Comparison of ENCODE assay signal across 21 mouse cellular contexts in genomic region chr14:31482417-31482816, GRCm38 (mm10).
"Had no signal": no experiment of that assay in that cellular context is flagged by ENCODE, and none has a peak within 500 bp of the region (broad histone marks: within the 10 kb centered on the region; RNA-seq: fewer than 3 reads in every experiment).

No protein-coding gene starts in this region.

- H3K9ac ChIP-seq: limb, embryonic 12.5 days; limb, embryonic 15.5 days; liver, embryonic 13.5 days; midbrain, embryonic 13.5 days had no signal

- H3K4me1 ChIP-seq: limb, embryonic 12.5 days; limb, embryonic 15.5 days; liver, embryonic 13.5 days; midbrain, embryonic 10.5 days; midbrain, embryonic 13.5 days had no signal

- DNase-seq: kidney, adult 18-20 months; kidney, postnatal 14 days; kidney, postnatal 4 days; layer of hippocampus, adult 9-11 months; liver, embryonic 13.5 days; lung, adult 2 months; lung, postnatal 14 days; lung, postnatal 4 days; right cerebral cortex, adult 18-20 months; right cerebral cortex, postnatal 14 days; right cerebral cortex, postnatal 4 days; thymus, adult 18-20 months; thymus, postnatal 4 days had no signal

- H3K4me2 ChIP-seq: limb, embryonic 12.5 days; limb, embryonic 15.5 days; liver, embryonic 13.5 days; midbrain, embryonic 13.5 days had no signal

- H3K27me3 ChIP-seq: limb, embryonic 12.5 days; limb, embryonic 15.5 days; liver, embryonic 13.5 days; megakaryocyte, embryonic 14.5 days; midbrain, embryonic 13.5 days had no signal

- ATAC-seq: inflammation-experienced regulatory T-cells, adult 6 months; midbrain, embryonic 13.5 days; midbrain, embryonic 16.5 days had no signal

- H3K27ac ChIP-seq: limb, embryonic 12.5 days; limb, embryonic 15.5 days; liver, embryonic 13.5 days; midbrain, embryonic 10.5 days; midbrain, embryonic 13.5 days had no signal

- H3K9me3 ChIP-seq: limb, embryonic 12.5 days; limb, embryonic 15.5 days; liver, embryonic 13.5 days; megakaryocyte, embryonic 14.5 days; midbrain, embryonic 10.5 days; midbrain, embryonic 13.5 days had no signal

- H3K4me3 ChIP-seq: limb, embryonic 12.5 days; limb, embryonic 15.5 days; liver, embryonic 13.5 days; megakaryocyte, embryonic 14.5 days; midbrain, embryonic 10.5 days; midbrain, embryonic 13.5 days; myocyte had no signal
